Mouse (Mus musculus) CD4-positive, CD25-positive, alpha-beta regulatory T cell, adult 9 weeks (primary cell): ENCODE data around the gene Tuba8. TPM values are rescaled to one million over a fixed set of nuclear protein-coding genes. Genes with fewer than 3 reads are reported as not detected.

ENCODE experiments used
- polyA plus RNA-seq: library from polyadenylated mRNA; unstranded; fragments of 100-300 nt; shearing (Covaris generic); gene quantifications from one replicate; pipeline ENCODE4 v1.2.1, GENCODE M21; 2017

The Tuba8 gene
- 0.37 TPM for polyA plus RNA-seq

GRCm38 (mm10) chr6:121210149-121210925, at the start of gene Tuba8:
Tuba8 (plus strand) TSS chr6:121210696.

GRCm38 (mm10) chr6:121183414-121184173, 26.9 kb upstream of the Tuba8 start, which contains the start of gene Pex26:
Pex26 (plus strand) TSS chr6:121183667.

GRCm38 (mm10) chr6:121245127-121246036, 34.9 kb downstream of the Tuba8 start, which contains the start of gene Usp18:
Usp18 (plus strand) TSS chr6:121245906.

Other genes with a start within 250 kb of the Tuba8 start
- 8.2 TPM for gene Mical3, start 79.7 kb upstream of the Tuba8 start, polyA plus RNA-seq
- 13.5 TPM for gene Pex26, start 27.0 kb upstream of the Tuba8 start, polyA plus RNA-seq
- 121 TPM for gene Usp18, start 35.2 kb downstream of the Tuba8 start, polyA plus RNA-seq
- gene Slc6a13, start 89.5 kb downstream of the Tuba8 start, polyA plus RNA-seq, result 0.24 TPM
- gene Slc6a12, start 132.4 kb downstream of the Tuba8 start, polyA plus RNA-seq, result not detected